Mouse (Mus musculus) layer of hippocampus, adult 8-10 months (tissue): Measurements from ENCODE around the gene Rbp3. TPM values are rescaled to one million over a fixed set of nuclear protein-coding genes. Genes with fewer than 3 reads are reported as not detected.
A peak's percentile ranks its signal among the peaks of the same experiment; 100 is the strongest.

Experiments
- DNase-seq, 2 experiments: peaks; one replicate each; pipeline ENCODE4 v3.0.0; 2022; ENCODE audit warnings: low spot score in 2 of 2
- total RNA-seq, 4 experiments: library from RNA; stranded (reverse); gene quantifications; 2 replicates each; pipeline ENCODE4 v1.2.4; 2022

Gene Rbp3
- total RNA-seq, 4 experiments from 2014 or later = 0.06 to 1.0 TPM; not detected in 2

DNA sequence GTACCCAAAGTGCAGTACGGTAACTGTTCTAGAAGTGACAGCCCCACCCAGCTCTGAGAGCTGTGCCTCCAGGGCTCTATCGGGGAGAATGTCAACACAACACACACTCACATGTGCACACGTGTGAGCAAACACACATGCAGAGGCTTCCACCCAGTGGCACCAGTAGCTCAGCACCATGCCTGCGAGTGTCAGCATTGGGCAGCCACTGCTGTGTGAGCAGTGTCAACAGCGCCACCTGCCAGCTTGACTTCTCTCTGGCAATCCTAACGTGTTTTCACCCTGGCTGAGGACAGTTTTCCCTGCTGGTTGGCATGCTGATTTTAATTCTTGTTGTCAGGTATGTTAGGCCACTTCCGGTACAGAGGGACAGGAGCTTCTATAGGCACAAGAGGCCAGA is 18.9 kb downstream of the Rbp3 start:
- no peak for DNase-seq

DNA sequence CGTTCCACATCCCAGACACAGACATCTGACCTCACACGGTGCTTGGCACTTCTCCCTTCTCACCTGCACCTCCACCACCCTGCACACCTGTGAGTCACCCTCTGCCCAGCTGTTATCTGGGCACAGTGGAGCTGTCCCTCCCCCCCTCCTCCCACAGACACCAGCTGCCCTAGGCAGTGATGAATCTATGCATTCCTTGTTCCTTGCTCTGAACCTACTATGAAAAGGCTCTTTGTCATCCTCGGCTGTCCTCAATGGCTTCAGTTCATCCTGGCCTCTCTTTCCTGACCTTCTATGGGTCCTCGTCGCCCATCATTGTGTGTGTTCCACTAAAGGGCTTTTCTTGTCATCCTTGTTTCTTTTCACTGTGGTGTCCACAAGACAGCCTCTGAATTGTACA is 20.9 kb downstream of the Rbp3 start:
- peak in 1 of 2 experiments; percentile 42 for DNase-seq

DNA sequence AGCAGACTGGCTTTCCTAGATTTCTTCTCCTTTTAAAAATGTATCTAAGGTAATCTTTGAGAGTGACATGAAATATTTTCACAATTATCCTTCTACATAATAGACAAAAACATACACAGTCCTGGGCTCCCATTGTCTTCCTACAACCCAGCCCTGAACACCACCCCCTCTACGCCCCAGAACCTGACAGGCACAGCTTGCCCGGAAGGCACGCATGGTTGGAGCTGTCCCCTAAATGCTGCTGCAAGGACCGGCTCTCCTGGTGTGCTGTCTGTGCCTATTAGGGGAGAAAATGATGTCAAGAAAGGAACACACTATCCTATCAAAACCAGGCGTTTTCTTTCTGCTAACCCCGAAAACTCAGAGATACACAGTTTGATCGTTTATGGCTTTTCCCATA is 23.9 kb downstream of the Rbp3 start:
- no peak for DNase-seq

DNA sequence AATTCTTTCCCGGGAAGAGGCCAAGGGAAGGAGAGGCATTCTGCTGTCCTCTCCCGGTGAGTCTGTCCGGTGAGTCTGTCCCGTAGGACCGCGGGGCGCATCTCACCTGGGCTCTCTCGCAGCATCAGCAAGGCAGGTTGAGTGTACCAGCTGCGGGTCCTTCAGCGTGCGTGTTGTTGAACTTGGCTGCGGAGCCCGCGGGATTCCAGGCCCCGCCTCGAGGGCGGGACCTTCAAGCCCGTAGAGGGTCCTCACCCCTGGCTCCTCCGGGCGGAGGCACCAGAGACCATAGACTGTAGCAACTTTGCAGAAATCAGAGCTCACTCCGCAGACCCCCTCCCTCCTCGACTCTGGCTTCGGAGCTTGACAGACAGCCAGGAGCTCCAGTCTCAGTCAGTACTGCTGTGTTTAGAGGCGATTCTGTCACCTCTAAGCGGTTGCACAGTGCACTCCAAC is 24.8 kb downstream of the Rbp3 start, which contains the start of gene Zfp488:
Zfp488 (minus strand) TSS at position 161 of the 456 bp plus-strand sequence.
- DNase-seq = no peak

DNA sequence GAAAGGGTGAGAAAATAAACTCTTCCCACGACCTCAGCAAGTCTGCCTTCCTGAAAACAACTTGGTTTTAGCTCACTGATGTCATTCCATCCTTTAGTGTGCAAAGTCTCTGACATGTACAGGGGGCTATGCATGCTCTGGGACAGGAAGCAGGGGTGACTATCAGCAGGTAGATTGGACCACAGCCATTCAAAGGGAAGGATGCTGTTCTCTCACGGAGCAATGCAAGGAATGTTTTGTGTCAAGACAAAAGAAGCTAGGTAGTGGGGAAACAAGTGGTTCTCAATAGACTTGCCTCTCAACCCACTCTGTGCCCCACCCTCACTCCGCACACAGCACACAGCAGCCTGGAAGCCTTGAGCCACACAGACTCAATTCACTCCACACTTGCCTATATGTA is 35.4 kb downstream of the Rbp3 start:
- DNase-seq = no peak

DNA sequence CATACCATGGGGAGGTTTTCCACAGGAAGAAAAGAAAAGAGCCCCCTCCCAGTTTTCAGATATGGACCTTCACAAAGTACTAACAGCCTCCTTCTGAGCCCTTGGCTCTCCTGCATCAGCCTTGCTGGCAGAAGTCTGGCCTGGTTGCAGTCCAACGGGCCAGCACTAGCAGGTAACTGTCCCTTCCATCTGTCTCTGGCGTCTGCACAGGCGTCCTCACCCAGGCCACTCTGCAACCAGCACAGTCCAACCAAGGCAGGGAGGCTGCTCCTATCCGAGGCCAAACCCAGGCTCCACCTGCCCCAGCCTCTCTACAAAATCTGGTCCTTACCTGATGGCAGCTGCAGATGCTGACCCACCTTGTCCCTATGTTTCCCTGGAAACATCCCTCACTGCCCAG is 38.2 kb downstream of the Rbp3 start:
- no peak for DNase-seq

DNA sequence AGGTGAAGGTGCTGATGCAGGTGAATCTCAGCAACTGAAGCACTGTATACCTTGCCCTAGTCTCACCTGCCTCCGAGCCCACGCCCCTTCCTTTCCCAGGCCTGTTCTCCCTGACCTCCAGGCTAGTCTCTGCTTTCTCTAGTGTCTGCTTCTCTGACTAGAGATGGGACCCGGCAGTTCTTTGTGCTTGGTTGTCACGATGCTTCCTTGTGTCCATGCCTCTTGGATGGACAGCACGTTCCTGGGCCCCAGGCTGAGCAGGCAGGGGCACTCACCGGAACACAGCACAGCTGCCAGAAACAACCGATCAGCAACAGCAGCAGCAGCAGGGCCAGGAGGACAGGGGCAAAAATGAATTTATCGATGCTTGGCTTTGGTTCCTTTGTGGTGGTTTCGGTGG is 39.2 kb downstream of the Rbp3 start:
- DNase-seq = no peak

DNA sequence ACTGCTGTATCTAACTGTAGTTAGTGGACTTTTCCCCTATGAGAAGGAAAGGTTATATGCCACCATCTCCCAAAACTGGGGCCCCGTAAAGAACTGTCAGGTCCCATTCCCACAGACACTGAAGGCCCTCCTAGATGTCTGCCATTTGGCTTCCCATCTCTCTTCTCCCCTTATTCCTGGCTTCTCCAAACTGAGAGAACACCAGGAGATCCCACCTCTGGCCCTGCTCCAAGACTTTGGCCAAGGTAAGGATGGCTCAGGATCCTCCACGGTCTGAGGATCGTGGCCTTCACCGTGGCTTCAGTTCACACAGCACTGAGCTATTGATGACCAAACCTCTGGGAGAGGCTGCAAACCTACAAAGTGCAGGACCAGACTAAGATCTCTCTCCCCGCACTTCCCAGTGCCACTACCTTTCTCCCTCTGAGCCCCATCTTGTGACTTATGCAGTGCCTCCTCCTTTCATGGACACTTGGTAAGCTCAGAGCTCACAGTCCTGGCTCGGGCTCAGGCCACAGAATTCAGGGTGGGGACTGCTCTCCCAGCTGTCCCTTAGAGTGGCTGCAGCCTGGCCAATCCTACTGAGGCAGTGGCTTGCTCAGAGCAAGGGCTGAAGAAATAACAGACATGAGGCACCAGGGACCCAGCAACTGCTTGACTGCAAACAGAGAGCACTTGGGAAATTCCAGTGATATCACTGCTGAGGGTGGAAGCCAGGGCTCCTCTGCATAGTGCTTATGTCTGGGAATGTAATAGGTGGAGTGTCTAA is 39.9 kb downstream of the Rbp3 start:
- no peak for DNase-seq

DNA sequence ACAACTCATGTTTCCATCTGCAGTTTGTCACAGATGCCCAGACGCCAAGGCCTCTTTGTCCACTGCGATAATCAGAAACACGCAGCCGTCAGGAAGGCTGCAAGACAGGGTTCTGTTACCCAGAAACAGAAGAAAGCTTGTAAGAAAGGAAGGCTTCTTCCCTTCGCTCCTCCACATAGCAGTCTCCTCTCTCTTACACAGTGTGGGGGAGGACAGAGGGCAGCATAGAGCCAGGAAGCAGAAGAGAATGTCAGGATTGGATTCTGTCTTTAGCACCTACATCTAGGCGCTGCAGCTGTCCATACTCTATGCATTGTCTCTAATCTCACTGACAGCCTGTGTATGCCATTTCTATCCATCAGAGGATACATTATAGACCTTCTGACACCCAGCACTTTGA is 43.6 kb downstream of the Rbp3 start:
- DNase-seq = no peak

DNA sequence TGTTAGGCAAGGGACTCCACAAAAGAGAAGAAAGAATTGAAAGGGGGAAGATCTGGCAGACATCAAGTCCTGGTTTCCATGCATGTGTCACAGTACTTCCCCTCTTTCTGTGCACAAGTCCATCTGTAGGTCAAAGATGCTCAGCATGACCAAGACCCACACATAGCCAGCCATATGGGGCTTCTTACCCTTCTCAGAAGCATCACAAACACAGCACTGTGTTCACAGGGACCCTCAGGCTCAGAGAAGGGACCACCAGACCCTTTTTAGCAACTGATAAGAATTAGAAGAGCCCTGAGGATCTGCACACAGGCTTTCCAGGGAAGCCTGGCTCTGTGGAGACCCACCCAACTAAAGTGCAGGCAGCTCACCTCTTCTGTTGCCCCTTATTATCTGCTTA is 46.3 kb downstream of the Rbp3 start:
- no peak for DNase-seq

DNA sequence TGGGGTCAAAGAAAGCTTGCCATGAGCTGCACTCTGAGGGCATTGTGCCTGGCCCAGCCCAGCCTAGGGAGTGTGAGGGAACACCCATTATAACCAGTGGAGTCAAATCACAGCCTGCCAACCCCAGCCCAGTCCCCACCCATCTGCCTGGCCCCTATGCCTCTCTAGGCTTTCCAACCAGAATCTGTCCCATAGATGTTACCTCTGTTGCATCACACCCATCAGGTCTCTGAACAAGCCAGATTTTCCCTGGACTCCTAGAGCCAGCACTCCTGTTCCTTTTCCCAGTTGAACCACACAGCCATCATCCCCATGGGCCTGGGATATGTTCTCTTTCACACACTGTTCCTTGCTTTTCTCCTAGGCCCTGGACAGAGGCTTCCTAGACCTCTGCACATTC is 47.6 kb downstream of the Rbp3 start:
- DNase-seq = no peak

DNA sequence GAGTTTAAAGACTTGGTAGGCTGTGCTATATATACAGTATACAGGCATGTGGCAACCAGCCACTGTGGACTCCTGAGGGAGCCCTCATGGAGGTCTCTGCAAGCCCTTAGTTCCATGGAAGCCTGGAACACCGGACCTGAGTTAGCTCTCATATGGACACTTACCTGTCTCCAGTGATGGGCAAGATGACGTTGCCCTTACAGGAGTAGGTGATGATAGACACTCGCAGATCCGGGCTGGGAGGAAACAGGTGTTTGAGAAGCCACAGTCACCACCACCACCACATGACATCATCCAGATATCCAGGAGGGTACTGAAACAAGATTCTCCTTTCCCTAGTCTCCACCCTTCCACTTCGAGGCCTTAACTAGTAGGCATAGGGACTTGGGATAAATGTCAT is 48.6 kb downstream of the Rbp3 start:
- no peak for DNase-seq

Other genes starting within 250 kb of the Rbp3 start
- gene Gdf10, start 30.4 kb upstream of the Rbp3 start, total RNA-seq = 1 to 10 TPM; 3.9 to 4.8 (median 4.7) TPM
- gene Gdf2, start 13.0 kb upstream of the Rbp3 start, total RNA-seq = not detected
- 1 to 10 TPM; 3.7 to 5.1 (median 4.3) TPM for gene Zfp488, start 24.8 kb downstream of the Rbp3 start, total RNA-seq
- not detected for gene Gm30083, start 61.2 kb downstream of the Rbp3 start, total RNA-seq
- gene Gm5460, start 62.8 kb downstream of the Rbp3 start, total RNA-seq = not detected
- not detected for gene Antxrl, start 98.7 kb downstream of the Rbp3 start, total RNA-seq
- 1 to 10 TPM in 2 of 4 experiments, under 1 TPM in 2; 0.43 to 1.6 (median 1.0) TPM for gene Anxa8, start 132.0 kb downstream of the Rbp3 start, total RNA-seq
- gene A630023A22Rik, start 148.8 kb downstream of the Rbp3 start, total RNA-seq = not detected
- gene Npy4r, start 198.5 kb downstream of the Rbp3 start, total RNA-seq = not detected
- 1 to 10 TPM; 1.2 to 3.0 (median 2.2) TPM for gene Gprin2, start 247.7 kb downstream of the Rbp3 start, total RNA-seq